21 mouse cellular contexts compared by ENCODE assay signal in genomic region chr11:105407846-105408441, GRCm38 (mm10). TPM values are rescaled to one million over a fixed set of nuclear protein-coding genes. Genes with fewer than 3 reads are reported as not detected.
A peak's percentile ranks its signal among the peaks of the same experiment; 100 is the strongest.
DNase-seq lines count a peak whose midpoint lies in the region; ATAC-seq and TF ChIP-seq lines count a peak whose summit lies in the region.
"Had no signal": no experiment of that assay in that cellular context is flagged by ENCODE, and none has a peak within 500 bp of the region (broad histone marks: within the 10 kb centered on the region; RNA-seq: fewer than 3 reads in every experiment).

No protein-coding gene starts in this region.

- peaks cover 5% of the 10 kb centered on the region for H3K4me1 ChIP-seq in forebrain, embryonic 14.5 days (ENCODE audit: control insufficient read depth, insufficient read depth, low read length)
- H3K4me1 ChIP-seq in forebrain, embryonic 10.5 days, result peaks cover 18% of the 10 kb centered on the region
- no peaks in the 10 kb centered on the region for H3K4me1 ChIP-seq in lung, embryonic 14.5 days (ENCODE audit: insufficient read depth)
- H3K4me1 ChIP-seq in lung, adult 2 months (ENCODE audit: control insufficient read depth, insufficient read depth, low read length), result no peaks in the 10 kb centered on the region
- peaks cover 26% of the 10 kb centered on the region for H3K4me1 ChIP-seq in kidney, embryonic 16.5 days (ENCODE audit: insufficient read depth, low read length)

- no peak overlapping the region for H3K4me2 ChIP-seq in forebrain, embryonic 14.5 days (ENCODE audit: low read length)
- H3K4me2 ChIP-seq in lung, embryonic 14.5 days, result no peak overlapping the region
- H3K4me2 ChIP-seq in kidney, embryonic 16.5 days (replicated peaks; ENCODE audit: low read depth, low read length), result no peak overlapping the region
- H3K4me2 ChIP-seq: hindbrain, embryonic 12.5 days; liver, embryonic 13.5 days had no signal

- H3K4me3 ChIP-seq in forebrain, embryonic 14.5 days (ENCODE audit: low read depth, low read length), result no peak overlapping the region
- no peak overlapping the region for H3K4me3 ChIP-seq in forebrain, embryonic 10.5 days
- H3K4me3 ChIP-seq in lung, embryonic 14.5 days (ENCODE audit: low read depth, low read length), result no peak overlapping the region
- no peak overlapping the region for H3K4me3 ChIP-seq in lung, adult 2 months (replicated peaks; ENCODE audit: extremely low read depth, low read depth, low read length)
- H3K4me3 ChIP-seq in kidney, embryonic 16.5 days (ENCODE audit: low read length), result no peak overlapping the region
- H3K4me3 ChIP-seq: erythroblast, embryonic 14.5 days; hindbrain, embryonic 12.5 days; layer of hippocampus, adult 2 months; liver, embryonic 13.5 days had no signal

- ATAC-seq in forebrain, embryonic 14.5 days, result peak; percentile 29; the same call in 1 of the 2 replicates
- ATAC-seq in lung, embryonic 14.5 days (ENCODE audit: insufficient read depth), result no peak
- 0 out of 2 replicates have a peak, but pooled peaks have one; percentile 36 for ATAC-seq in kidney, embryonic 16.5 days (ENCODE audit: low FRiP score, low TSS enrichment)
- ATAC-seq: forebrain, postnatal 0 days; midbrain, embryonic 16.5 days had no signal

- 19% methylated on average over 6 of the region's 6 CpGs for WGBS in forebrain, embryonic 14.5 days
- WGBS in forebrain, embryonic 10.5 days, result 69% methylated on average over 6 of the region's 6 CpGs
- 62% methylated on average over 6 of the region's 6 CpGs for WGBS in lung, embryonic 14.5 days
- WGBS in lung, adult 2 months, result 67% methylated on average over 6 of the region's 6 CpGs
- 27% methylated on average over 6 of the region's 6 CpGs for WGBS in kidney, embryonic 16.5 days

- H3K9me3 ChIP-seq in forebrain, embryonic 14.5 days (replicated peaks; ENCODE audit: control insufficient read depth, low read length), result no peaks in the 10 kb centered on the region
- H3K9me3 ChIP-seq in forebrain, embryonic 10.5 days, result no peaks in the 10 kb centered on the region
- H3K9me3 ChIP-seq in lung, embryonic 14.5 days (ENCODE audit: low read depth, low read length), result no peaks in the 10 kb centered on the region
- H3K9me3 ChIP-seq in kidney, embryonic 16.5 days (ENCODE audit: low read length), result no peaks in the 10 kb centered on the region
- H3K9me3 ChIP-seq: G1E; hindbrain, embryonic 12.5 days; liver, embryonic 13.5 days had no signal

- H3K27ac ChIP-seq in forebrain, embryonic 14.5 days (ENCODE audit: low read depth, low read length), result no peak overlapping the region
- no peak overlapping the region for H3K27ac ChIP-seq in forebrain, embryonic 10.5 days
- H3K27ac ChIP-seq in lung, embryonic 14.5 days (ENCODE audit: low read depth), result no peak overlapping the region
- H3K27ac ChIP-seq in kidney, embryonic 16.5 days (ENCODE audit: low read length), result no peak overlapping the region
- H3K27ac ChIP-seq: hindbrain, embryonic 12.5 days; layer of hippocampus, adult 2 months; liver, embryonic 13.5 days had no signal

- DNase-seq in forebrain, embryonic 14.5 days (ENCODE audit: low spot score), result peak; percentile 80
- no peak for DNase-seq in forebrain, embryonic 10.5 days (ENCODE audit: extremely low spot score, low spot score)
- DNase-seq in lung, embryonic 14.5 days, result peak; percentile 77
- DNase-seq in lung, adult 2 months, result no peak
- DNase-seq in adipocyte (ENCODE audit: low spot score), result peak; percentile 14
- DNase-seq in retina, postnatal 1 day, result no peak
- no peak for DNase-seq in right cerebral cortex, postnatal 25 days
- DNase-seq: cerebellum, adult 9-10 months; forebrain, postnatal 0 days; gastrocnemius, postnatal 36 days; layer of hippocampus, postnatal 36 days; left cerebral cortex, postnatal 4 days; liver, embryonic 13.5 days had no signal

- no peaks in the 10 kb centered on the region for H3K27me3 ChIP-seq in forebrain, embryonic 14.5 days (replicated peaks; ENCODE audit: control insufficient read depth, insufficient read depth, low read length)
- no peaks in the 10 kb centered on the region for H3K27me3 ChIP-seq in forebrain, embryonic 10.5 days (ENCODE audit: poor library complexity, severe bottlenecking)
- no peaks in the 10 kb centered on the region for H3K27me3 ChIP-seq in lung, embryonic 14.5 days (ENCODE audit: insufficient read depth, low read length)
- no peaks in the 10 kb centered on the region for H3K27me3 ChIP-seq in kidney, embryonic 16.5 days (ENCODE audit: insufficient read depth, low read length)
- H3K27me3 ChIP-seq: hindbrain, embryonic 12.5 days had no signal

- no peak for TF ChIP-seq POLR2A in lung, adult 2 months (IDR thresholded peaks at IDR 0.05; ENCODE audit: borderline replicate concordance, extremely low read depth, low read depth, low read length)

- H3K9ac ChIP-seq in forebrain, embryonic 14.5 days (ENCODE audit: low read length), result no peak overlapping the region
- H3K9ac ChIP-seq in lung, embryonic 14.5 days, result no peak overlapping the region
- no peak overlapping the region for H3K9ac ChIP-seq in kidney, embryonic 16.5 days (replicated peaks; ENCODE audit: low read length)
- H3K9ac ChIP-seq: forebrain, postnatal 0 days; hindbrain, embryonic 12.5 days; liver, embryonic 13.5 days had no signal

- no peaks in the 10 kb centered on the region for H3K36me3 ChIP-seq in forebrain, embryonic 14.5 days (ENCODE audit: control insufficient read depth, insufficient read depth, low read length)
- H3K36me3 ChIP-seq in forebrain, embryonic 10.5 days (replicated peaks), result no peaks in the 10 kb centered on the region
- no peaks in the 10 kb centered on the region for H3K36me3 ChIP-seq in lung, embryonic 14.5 days (ENCODE audit: insufficient read depth)
- no peaks in the 10 kb centered on the region for H3K36me3 ChIP-seq in kidney, embryonic 16.5 days (ENCODE audit: insufficient read depth, low read length)
- H3K36me3 ChIP-seq: G1E; hindbrain, embryonic 12.5 days; liver, embryonic 13.5 days had no signal

- TF ChIP-seq CTCF in lung, embryonic 14.5 days (IDR thresholded peaks at IDR 0.05; ENCODE audit: low read depth), result no peak
- TF ChIP-seq CTCF in lung, adult 2 months (IDR thresholded peaks at IDR 0.05; ENCODE audit: insufficient read depth, low read length), result no peak

RNA-seq across cellular contexts. Expression of gene March10, which starts 48.6 kb away (rescaled TPM):
- 0.23 and 0.41 TPM in 2 replicates for polyA plus RNA-seq in forebrain, embryonic 14.5 days (2014; fragmentation: Nextera tagmentation; extraction: Ambion mirVana)
- 0.06 and 0.09 TPM in 2 replicates for polyA plus RNA-seq in forebrain, embryonic 10.5 days (2016; fragmentation: Nextera tagmentation; extraction: Ambion mirVana)
- 0.43 TPM in 1 of 2 replicates, not detected in the other for polyA plus RNA-seq in lung, embryonic 14.5 days (2014; fragmentation: Nextera tagmentation; extraction: Ambion mirVana)
- 0.08 and 0.14 TPM in 2 replicates for polyA plus RNA-seq in lung, adult 2 months (2012; rRNA removed)
- 0.12 and 0.13 TPM in 2 replicates for polyA plus RNA-seq in kidney, embryonic 16.5 days (2015; fragmentation: Nextera tagmentation; extraction: Ambion mirVana)
- polyA plus RNA-seq: erythroblast, embryonic 14.5 days; G1E; intestine, embryonic 14.5 days; liver, embryonic 13.5 days; small intestine, adult 2 months had no signal

Comparison
In these comparisons a context has a peak if more than half of its experiments do, and no peak if none do; other contexts are left out.
1. DNase-seq: peak in forebrain, embryonic 14.5 days (single experiment), lung, embryonic 14.5 days (single experiment) and adipocyte (single experiment); none in forebrain, embryonic 10.5 days (single experiment), lung, adult 2 months (single experiment), retina, postnatal 1 day (single experiment) and right cerebral cortex, postnatal 25 days (single experiment).